Mouse (Mus musculus) adrenal gland, adult 8-10 months (tissue): ENCODE measurements around the gene Macrod2. TPM values are rescaled to one million over a fixed set of nuclear protein-coding genes. Genes with fewer than 3 reads are reported as not detected.

Source experiments
- DNase-seq: peaks from one replicate; pipeline ENCODE4 v3.0.0; 2022
- total RNA-seq, 4 experiments: library from RNA; stranded (reverse); gene quantifications; 2 replicates each; pipeline ENCODE4 v1.2.4; 2022

The Macrod2 gene
- total RNA-seq, 4 experiments from 2014 or later = 5.2 to 11.9 (median 7.8) TPM

DNA sequence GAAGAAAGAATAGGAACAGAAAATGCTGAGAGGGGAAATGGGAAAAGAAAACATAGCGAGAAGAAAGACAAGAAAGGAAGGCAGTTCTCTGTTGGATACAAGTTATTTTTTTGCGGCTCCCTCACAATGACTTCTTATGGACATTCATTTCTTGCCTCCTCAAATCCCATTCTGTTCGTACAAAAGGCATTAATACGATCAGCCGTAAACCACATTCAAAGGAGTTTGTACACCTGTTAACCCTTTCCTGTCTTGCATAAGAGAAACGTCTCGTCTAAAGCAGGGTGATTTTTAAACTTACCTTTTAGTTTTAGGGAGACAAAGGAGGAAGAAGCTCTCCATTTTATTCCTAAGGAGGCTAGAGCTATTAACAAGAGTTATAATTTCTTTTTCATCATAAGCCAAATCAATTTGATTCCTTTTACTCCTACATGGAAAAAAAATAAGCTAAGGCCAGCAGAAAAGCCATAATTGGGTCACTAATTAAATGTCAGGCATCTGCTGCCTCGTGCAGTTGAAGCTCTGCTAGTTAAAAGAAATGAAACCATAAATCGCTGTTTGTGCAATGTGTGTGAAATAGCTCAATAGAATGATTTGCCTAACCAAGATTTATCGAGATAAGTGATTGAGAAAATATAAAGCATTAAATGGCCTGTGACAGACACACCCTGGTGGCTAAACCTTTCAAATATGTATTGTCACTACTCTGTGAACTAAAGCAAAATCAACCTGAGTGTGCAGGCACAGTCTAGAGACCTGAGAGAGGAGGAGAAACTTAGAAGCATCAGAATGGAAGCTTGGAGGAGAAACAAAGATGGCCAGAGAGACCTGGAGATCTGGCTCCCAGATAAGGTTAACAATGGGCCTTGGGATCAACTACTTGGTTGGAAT, 1635.9 kb downstream of the Macrod2 start:
- no peak for DNase-seq

DNA sequence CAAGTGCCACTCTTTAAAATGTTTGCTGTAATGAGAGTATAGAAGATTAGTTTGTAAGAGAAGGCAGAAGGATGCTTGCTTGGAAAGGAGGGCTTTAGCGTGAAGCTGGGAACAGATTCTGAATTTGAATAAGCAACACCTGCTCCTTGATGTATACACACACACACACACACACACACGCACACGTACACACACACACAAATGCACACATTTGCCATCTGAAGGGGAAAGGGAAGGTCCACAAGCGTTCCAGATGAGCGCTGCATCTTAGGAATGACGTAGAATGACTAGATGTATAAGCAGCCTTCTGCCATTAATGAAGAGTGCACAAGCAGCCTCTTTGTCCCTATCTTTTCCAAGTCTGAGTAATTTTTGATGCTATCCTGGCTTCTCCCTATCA, 1660.5 kb downstream of the Macrod2 start:
- no peak for DNase-seq

GRCm38 (mm10) chr2:142057889-142058750, 1663.0 kb downstream of the Macrod2 start:
- no peak for DNase-seq

DNA sequence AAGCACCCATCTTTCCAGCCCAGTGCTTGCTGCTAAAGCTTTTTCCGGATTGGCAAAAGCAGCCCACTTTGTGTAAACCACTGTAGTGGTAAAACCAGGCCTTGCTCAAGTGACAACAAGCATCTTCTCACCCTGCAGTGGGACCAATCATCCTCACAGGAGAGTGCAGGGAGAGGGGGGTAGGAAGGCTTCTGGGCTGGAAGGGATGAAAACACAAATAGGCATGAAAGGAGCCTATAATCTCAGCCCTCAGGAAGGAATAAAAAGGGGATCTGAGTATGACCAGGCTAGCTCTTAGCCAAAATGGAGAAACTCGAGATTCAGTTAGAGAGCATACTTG, 1663.6 kb downstream of the Macrod2 start:
- no peak for DNase-seq

DNA sequence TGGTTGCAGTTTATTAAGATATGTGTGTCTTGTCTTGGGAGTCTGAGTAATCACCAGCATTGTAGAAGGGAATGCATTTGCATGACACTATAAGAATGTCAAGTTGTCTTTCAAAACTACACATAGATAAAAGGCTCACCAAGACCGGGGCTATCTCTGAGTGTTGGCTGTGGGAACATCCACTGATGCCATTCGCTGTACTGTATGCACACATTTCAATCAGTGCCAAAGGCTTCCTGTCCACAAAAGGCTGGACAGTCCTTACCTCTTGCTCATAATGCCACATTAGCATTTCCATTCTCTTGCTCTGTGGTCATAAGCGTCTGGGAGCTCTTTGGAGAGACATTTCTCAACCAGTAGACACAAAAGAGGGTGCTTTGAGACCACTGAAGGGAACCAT, 1713.8 kb downstream of the Macrod2 start:
- no peak for DNase-seq

- no peak for DNase-seq
Observed at GRCm38 (mm10) chr2:142116623-142117022, 1721.5 kb downstream of the Macrod2 start.

- DNase-seq = no peak
Observed at GRCm38 (mm10) chr2:142128109-142128508, 1733.0 kb downstream of the Macrod2 start.

GRCm38 (mm10) chr2:142129166-142129565, 1734.1 kb downstream of the Macrod2 start:
- no peak for DNase-seq

GRCm38 (mm10) chr2:142149310-142149709, 1754.2 kb downstream of the Macrod2 start:
- no peak for DNase-seq

DNA sequence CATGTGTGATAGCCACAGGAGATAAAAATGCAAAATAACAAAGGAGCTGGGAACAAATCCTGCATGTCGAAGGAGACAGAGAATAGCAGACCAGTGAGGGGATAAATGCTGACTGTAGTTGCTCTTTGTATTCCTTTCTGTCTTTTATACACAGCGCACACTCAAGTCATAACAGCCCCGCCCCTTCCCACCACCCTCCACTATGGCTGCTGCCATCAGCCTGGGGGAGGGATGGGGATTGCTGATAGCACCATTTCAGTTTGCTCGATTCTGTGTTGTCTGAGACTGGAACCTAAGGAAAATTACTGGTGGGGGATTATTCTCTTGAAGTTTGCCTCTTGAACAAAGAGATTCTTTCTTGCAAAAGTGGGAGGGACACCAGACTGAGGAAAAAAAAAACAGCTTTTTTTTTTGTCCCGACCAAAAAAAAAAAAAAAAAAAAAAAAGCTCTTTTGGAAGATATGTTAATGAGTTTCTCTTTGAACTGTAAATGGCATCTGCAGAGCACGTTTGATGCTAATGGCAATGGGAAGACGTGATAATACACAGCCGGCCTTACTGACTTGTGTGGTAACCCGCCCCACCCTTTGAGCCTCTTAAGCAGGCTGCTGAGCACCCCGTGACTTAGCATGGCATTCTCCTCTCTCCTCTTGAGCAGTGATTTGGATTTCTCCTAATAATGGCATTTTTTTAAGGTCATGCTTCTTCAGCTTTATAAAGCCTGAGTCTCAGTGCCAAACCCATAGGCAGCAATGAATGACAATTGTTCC, 1768.6 kb downstream of the Macrod2 start:
- no peak for DNase-seq

DNA sequence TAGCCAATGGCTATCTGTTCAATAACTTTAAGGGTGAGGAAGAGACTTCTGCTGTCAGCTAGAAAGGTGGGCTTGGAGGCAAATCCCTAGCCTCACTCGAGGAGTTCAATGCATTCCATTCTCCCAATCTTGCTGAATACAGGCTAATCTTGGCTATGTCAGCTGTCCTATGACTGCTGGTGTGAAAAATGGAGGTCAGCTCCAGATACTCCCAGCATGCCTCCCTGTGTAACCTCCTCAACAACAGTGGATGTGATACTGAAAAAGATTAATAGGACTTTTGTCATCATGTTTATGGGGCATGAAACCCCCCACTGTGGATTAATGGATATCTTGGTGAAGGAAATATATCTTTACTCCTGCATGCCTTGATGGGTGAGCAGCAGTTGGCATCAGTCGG, 1774.5 kb downstream of the Macrod2 start:
- DNase-seq = no peak

- DNase-seq = no peak
Observed at GRCm38 (mm10) chr2:142172706-142173105, 1777.6 kb downstream of the Macrod2 start.

DNA sequence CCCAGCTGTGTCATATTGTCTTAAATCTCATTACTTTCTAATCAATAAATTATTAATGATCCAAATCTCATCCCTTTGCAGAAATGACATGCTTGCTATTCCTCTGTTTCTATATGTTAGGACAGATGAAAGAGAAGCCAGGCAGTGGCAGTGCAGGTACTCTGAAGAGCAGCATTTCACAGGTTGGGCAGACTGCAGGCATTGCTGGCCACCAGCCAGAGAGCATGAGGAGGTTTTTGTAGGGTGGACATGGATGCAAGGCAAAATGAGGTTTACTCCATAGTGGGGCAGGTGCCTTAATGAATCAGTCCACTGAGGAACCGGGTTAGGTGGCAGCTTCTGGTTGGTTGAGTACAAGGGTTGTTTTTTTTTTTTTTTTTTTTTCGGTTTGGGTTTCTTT, 1778.9 kb downstream of the Macrod2 start:
- no peak for DNase-seq

DNA sequence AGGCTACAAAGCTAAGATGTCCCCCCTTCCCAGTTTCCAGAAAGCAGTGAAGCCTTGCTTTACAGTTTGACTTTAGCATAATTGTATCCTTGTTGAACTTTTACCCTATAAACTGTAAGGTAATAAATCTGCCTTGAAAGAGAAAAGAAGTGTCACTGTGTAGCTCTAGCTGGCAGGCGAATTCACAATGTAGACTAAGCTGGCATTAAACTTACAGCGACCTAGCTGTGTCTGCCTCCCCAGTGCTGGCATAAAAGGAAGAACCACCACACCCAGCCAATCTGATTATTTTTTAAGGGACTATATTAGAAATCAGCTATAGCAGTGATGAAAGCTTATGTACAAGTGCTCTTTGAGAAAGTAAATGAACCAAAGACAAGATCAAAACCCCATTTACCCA, 1791.8 kb downstream of the Macrod2 start:
- no peak for DNase-seq

DNA sequence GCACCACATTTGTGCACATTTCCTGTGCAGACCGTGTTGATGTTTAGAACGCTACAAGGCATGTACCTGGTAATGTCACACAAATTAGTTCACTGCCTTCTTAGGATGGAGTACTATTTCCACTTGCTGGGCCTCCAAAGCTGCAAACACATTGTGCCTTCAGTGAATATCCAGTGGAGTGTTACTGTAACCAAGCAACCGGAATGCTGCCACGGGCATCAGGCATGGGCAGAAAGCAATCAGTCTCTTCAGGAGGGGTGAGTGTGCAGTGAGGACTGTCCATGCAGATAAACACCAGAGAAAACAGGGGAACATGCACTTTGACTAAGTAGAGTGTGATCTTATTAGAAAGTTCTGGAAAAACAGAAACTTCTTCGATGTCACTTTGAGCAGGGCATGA, 1792.3 kb downstream of the Macrod2 start:
- DNase-seq = no peak

GRCm38 (mm10) chr2:142217371-142217770, 1822.3 kb downstream of the Macrod2 start:
- no peak for DNase-seq

GRCm38 (mm10) chr2:142222137-142222921, 1827.2 kb downstream of the Macrod2 start:
- no peak for DNase-seq

- DNase-seq = no peak
Observed at GRCm38 (mm10) chr2:142222926-142223325, 1827.8 kb downstream of the Macrod2 start.

GRCm38 (mm10) chr2:142230985-142231549, 1836.0 kb downstream of the Macrod2 start:
- DNase-seq = no peak

DNA sequence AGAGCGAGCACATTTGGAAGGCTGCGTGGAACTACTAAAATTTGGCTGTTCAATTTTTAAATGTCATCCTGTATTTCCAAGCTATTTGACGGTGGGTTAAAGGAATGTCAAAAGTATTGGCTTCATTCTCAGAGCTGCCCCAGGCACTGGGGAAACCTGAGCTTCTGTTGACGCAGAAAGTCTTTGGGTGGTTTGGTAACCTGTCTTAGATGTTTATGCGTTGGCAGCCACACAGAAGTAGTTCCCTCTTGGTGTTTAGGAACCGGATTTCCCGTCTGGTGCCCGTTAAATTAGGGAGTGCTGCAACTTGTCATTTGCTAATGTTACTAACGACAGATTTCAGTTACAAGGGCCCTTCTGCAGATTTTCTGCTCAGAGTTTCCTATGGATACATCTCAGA, 1837.7 kb downstream of the Macrod2 start:
- no peak for DNase-seq

DNA sequence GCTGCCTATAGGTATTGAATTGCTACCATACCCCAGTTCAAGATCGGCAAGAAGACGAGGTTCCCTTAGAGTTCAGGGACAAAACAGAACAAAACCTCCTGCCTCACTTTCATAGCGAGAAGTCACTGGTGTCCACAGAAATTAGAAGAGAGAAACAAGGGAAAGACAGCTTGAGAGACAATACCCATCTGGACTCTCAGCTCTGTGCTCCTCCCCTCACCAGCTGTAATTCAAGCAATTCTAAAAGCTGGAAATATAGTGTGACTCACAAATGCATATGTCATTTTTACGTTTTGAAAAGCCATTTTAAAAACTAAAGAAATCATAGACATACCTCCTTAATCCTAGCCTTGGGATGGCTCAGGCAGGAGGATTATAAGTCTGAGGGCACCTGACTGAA, 1848.4 kb downstream of the Macrod2 start:
- no peak for DNase-seq

GRCm38 (mm10) chr2:142250383-142250782, 1855.3 kb downstream of the Macrod2 start:
- no peak for DNase-seq
